Mouse (Mus musculus) ES-E14 (cell line): ENCODE data around the gene Arhgap9.

Experiments used
- HCFC1 ChIP-seq: IDR thresholded peaks from 2 replicates; pipeline ENCODE4 v1.6.1; 2012; ENCODE audit warnings: low read length, inconsistent platforms, borderline replicate concordance; ENCODE audit not compliant: insufficient read depth
- MAFK ChIP-seq: IDR thresholded peaks from 2 replicates; pipeline ENCODE4 v1.6.1; 2014; ENCODE audit warnings: mild to moderate bottlenecking, low read depth, low read length, inconsistent platforms; ENCODE audit not compliant: insufficient read depth
- ZNF384 ChIP-seq: IDR thresholded peaks from 2 replicates; pipeline ENCODE4 v1.6.1; 2012; ENCODE audit warnings: low read depth, low read length, inconsistent platforms

GRCm38 (mm10) chr10:127341360-127341690 lies 19.6 kb downstream of the Arhgap9 start:
- no peak for TF ChIP-seq HCFC1
- no peak for TF ChIP-seq ZNF384
- no peak for TF ChIP-seq MAFK
